Mouse (Mus musculus) fat pad, adult 2 months (tissue): ENCODE results near the gene Hook2.

Source experiments
- DNase-seq: peaks from one replicate; pipeline ENCODE4 v3.0.0-alpha.2; 2011; ENCODE audit warnings: low read depth, low spot score; ENCODE audit errors: extremely low read depth

Hook2 gene

GRCm38 (mm10) chr8:85027516-85027855, 37.1 kb downstream of the Hook2 start:
- no peak for DNase-seq

- no peak for DNase-seq
Observed at GRCm38 (mm10) chr8:85027922-85028321, 37.5 kb downstream of the Hook2 start.

DNA sequence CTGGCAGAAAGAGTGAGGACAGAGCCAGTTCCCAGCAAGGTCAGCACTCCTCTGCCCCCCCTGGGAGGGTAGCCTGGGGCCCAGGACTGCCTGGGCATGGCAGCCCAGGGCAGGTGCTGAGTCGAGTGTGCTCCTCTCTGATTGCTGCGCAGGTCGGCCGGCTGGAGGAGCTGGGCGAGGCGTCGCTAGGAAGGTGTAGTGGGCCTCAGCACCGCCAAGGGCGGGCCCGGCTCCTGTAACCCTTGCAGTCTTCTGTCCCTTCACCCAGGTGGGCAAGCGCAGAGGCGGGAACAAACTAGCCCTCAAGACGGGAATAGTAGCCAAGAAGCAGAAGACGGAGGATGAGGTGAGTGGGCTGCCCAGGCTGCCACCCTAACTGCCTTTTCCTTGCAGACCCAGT, 38.9 kb downstream of the Hook2 start:
- no peak for DNase-seq

- no peak for DNase-seq
Observed at GRCm38 (mm10) chr8:85032622-85033311, 42.4 kb downstream of the Hook2 start.

- no peak for DNase-seq
Observed at GRCm38 (mm10) chr8:85033867-85034266, 43.5 kb downstream of the Hook2 start.

GRCm38 (mm10) chr8:85034764-85035163, 44.4 kb downstream of the Hook2 start:
- no peak for DNase-seq

- DNase-seq = no peak
Observed at GRCm38 (mm10) chr8:85035165-85035727, 44.8 kb downstream of the Hook2 start.

DNA sequence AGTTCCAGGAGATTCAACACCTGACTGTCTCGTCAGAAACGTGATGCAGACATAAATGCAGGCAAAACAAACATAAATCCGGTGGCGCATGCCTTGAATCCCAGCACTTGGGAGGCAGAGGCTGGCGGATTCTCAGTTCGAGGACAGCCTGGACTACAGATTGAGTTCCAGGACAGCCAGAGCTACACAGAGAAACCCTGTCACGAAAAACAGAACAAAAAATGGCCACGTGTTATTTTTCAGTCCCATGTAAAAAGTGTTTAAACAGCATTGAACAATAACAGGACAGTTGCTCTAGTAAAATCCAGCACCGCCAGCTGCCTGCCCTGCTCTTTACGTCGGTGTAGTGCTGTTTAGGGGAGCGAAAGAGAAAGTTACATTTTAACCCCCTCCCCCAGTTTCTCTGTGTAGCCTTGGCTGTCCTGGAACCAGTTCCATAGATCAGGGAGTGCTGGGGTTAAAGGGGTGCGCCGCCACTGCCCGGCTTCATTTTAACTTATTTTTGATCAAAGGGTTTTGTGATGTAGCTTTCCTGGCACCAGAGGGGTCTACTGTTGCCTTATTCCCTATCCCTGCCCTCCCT, 45.4 kb downstream of the Hook2 start:
- DNase-seq = no peak

GRCm38 (mm10) chr8:85036381-85036717, 45.9 kb downstream of the Hook2 start:
- no peak for DNase-seq

GRCm38 (mm10) chr8:85036718-85037365, 46.4 kb downstream of the Hook2 start, which contains the start of gene Tnpo2:
Tnpo2 (plus strand) TSS chr8:85036915.
- DNase-seq = peak; percentile 94

DNA sequence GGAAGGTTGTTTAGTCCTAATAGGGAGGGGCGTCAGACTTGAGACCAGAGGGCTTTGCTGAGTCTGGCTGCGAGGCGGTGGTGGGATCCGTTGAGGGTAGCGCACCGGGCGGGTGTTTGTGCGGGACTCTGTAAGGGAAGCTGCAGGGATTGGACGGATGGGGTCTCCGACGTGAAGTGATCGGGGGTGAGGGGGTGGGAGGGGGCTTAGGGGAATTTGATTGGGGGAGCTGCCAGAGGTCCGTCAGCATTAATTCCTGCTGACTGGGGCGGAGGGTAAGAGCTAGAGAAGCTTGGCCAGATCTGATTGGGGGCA, 46.9 kb downstream of the Hook2 start:
- no peak for DNase-seq

DNA sequence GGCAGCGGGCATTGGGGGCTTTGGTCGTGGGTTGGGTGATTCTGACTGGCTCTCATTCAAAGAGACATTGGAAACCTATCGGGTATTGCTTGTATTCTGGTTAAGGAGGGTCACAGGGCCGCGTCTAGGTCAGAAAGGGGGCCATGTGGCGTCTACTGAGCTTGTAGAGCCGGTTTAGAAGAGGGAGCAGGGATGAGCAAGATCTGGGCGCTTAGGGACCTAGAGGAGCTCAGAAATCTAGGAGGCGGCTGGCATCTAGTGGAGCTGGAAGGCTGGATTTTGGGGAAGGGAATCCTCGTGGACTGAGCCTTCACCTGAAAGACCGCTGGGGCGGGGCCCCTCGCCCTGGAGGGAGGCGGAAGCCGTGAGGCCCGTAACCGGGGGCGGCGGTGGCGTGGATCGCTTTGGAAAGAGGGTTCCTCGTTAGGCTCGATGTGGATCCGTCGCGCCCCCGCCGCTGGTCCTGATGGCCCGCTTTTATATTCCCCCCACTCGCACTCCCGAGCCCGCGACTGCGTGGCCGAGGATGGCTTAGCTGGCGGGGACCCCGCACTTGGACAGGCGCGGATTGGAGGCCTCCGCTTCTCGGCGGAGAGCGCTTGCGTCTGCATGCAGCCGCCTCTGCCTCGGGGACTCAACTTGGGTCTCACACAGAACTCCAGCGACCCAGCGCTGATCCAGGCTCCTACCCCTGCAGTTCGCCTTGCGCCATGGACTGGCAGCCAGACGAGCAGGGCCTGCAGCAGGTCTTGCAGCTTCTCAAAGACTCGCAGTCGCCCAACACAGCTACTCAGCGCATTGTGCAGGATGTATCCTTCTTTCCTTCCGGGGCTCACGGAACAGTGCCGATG, 47.5 kb downstream of the Hook2 start:
- no peak for DNase-seq

DNA sequence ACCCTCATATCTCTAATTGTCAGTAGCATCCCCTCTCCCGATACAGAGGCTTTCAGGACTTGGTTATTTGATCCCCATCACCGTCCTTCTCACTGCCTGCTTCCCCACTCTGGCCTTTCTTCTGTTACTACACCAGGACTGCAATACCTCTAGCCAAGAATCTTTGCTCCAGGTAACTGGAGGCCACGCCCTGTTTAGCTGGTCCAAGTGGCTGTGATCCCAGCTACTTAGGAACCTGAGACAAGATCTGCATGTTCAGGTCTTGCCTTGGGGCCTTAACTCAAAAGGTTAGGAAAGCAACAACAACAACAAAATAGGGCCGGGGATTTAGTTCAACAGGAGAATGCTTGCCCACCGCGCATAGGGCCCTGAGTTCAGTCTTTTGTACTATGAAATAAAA, 53.2 kb downstream of the Hook2 start:
- DNase-seq = peak; percentile 92
